Mouse (Mus musculus) gastrocnemius, postnatal 10 days (tissue): ENCODE data around the gene Dip2b. TPM values are rescaled to one million over a fixed set of nuclear protein-coding genes. Genes with fewer than 3 reads are reported as not detected.
A peak's percentile ranks its signal among the peaks of the same experiment; 100 is the strongest.

Source experiments
- DNase-seq: peaks from one replicate; pipeline ENCODE4 v3.0.0; 2021; ENCODE audit warnings: mixed read lengths
- total RNA-seq, 2 experiments: library from RNA; stranded (reverse); gene quantifications; 2 replicates each; pipeline ENCODE4 v1.2.3; 2021

Dip2b gene
- total RNA-seq, 2 experiments from 2014 or later = 17.5 to 19.3 TPM

DNA sequence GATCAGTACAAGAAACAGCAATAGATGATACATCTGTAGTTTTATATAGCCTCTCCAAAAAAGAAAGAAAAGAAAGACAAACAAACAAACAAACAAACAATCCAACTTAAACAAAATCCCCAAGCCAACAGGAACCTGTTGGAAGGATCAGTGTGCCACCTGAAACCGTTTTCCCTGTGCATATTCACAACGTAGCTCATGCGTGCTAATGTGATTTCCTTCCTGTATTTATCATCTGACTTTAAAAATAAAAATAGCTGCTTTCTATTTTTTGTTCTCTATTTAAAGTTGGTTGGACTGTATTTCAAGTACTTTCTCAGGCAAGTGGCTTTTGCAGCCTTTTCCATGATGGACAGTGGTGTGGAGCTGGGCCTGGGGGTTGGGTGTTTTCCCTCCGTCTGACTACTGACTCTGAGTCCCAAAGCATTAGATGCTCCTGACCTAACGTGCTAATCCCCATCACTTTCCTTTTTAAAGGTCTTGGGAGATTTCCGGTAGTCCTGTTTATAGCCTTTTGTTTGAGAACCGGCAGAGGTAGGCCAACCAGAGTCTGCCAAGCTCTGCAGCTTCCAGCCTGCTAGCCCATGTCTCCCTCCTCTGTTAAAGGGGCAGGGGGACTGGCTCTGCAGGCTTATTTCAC is 90.8 kb downstream of the Dip2b start:
- no peak for DNase-seq

- no peak for DNase-seq
Measured at GRCm38 (mm10) chr15:100139665-100140064, 101.2 kb downstream of the Dip2b start.

- no peak for DNase-seq
Measured at GRCm38 (mm10) chr15:100140428-100140827, 102.0 kb downstream of the Dip2b start.

DNA sequence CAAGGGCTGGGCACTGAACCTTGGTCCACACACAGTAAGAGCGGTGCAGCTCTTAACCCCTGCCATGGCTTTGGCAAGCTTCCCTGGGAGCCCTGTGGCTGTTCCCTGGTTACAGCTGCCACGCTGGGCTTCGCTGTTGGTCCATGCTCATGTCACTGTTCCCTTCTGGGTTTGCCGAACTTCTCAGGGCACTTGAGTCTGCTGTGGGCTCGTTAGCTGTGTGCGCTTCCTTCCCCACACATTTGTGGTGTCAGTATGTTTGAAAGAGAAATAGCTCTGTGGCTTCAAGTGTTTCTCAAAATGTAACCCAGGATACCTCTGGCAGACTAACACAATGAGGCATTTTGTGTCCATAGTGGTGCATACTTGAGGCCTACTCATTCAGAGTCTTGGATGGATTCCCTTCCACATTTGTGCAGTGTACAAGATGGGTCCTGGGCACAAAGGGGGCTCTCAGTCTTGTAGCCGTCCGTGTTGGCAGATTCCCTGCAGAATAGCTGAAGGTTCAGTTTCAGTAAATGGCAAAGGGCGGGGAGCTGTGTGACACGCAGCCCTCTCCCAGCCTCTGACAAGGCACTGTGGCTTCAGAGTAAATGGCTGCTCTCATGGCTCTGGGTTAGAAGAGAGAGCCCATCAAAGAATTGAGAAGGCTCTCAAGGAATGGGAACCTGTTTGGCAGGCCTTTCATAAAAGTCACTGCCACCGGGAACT is 104.8 kb downstream of the Dip2b start:
- peak; percentile 33 for DNase-seq

DNA sequence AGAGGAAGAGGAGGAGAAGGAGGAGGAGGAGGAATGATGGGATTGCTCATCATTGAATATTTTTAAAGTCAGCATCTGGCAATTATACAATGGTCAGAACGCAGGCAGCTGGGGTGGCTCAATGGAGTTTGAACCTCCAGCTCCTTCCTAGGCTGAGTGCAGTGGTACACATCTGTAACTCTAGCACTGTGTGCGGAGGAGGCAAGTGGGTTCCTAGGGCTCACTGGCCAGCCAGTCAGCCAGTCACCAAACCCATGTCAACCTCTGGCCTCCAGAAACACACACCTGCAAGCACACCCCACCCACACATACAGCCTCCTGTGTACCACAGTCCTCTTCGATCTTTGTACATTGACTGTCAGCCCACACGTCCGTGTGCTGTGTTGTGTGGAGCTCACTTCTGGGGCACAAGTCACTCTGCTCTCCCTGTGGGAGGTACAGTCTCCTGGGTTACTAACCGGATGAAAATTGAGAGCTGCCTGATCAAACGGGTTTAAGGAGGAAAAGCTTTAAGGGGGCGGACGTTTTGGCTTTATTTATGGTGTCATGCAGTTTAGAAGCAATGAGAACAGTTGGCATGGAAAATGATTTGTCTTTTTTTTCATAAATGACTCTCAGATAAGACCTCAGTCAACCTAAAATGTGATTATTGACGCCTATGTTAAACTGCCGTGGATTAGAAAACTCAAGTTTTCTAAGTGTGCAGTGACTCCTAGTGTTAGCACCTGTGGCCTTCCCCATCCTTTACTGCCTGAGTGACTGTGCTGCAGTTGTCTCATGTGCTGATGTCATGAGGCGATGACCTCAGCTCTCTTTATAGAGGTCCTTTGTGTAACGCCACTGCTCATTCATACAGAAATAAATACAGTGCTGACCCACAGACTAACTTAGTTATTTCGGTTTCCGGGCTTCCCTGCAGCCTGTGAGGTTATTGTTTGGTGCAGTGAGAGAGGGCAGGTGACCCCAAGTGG is 106.7 kb downstream of the Dip2b start:
- DNase-seq = no peak

GRCm38 (mm10) chr15:100145917-100146316 is 107.5 kb downstream of the Dip2b start:
- DNase-seq = no peak

- no peak for DNase-seq
Measured at GRCm38 (mm10) chr15:100150593-100150992, 112.1 kb downstream of the Dip2b start.

GRCm38 (mm10) chr15:100152321-100152720 is 113.9 kb downstream of the Dip2b start:
- no peak for DNase-seq

- DNase-seq = no peak
Measured at GRCm38 (mm10) chr15:100153024-100153423, 114.6 kb downstream of the Dip2b start.

GRCm38 (mm10) chr15:100156095-100156707 is 117.7 kb downstream of the Dip2b start:
- DNase-seq = no peak

DNA sequence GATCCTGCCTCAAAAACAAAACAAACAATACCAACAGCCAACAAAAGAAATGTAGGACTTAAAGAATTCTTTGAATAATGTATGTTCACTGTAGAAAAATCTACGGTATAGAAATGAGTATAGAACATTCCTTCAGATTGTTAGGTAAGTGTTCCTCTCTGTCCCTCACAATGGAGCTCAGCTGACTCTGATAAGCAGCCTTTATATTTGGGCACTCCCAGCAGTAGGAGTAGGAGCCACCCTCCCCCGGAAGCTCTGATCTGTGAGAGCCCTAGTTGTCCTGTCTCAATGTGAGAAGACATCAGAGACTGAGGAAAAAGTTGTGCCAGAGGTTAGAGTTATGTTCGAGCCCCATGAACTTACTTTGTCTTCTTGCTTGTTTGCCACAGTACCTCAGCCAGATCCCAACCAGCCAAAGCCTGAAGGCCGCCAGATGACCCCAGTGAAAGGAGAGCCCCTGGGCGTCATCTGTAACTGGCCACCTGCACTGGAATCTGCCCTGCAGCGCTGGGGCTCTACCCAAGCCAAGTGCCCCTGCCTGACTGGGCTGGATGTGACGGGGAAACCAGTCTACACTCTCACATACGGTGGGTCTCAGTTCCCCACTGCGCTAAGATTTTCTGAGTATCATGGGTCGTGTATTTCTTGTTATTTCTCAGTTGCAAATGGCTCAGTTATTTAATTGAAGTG is 118.5 kb downstream of the Dip2b start:
- DNase-seq = peak; percentile 15

DNA sequence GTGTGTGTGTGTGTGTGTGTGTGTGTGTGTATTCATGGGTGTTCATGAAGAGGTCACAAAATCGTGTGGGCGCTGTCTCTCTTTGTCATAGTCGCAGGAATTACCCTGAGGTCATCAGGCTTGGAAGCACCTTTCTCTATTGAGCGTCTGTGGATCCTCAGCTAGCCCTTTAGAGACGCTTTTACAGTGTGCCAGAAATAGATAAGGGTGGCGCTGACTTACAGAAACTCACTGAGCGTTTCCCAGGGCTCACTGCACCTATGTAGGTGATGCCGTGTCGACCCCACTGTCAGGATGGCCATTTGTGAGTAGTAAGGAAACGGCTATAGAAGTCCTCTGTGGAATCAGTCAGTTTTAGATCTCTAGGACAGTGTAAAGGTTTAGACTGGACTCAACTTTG is 120.5 kb downstream of the Dip2b start:
- no peak for DNase-seq

- no peak for DNase-seq
Measured at GRCm38 (mm10) chr15:100161747-100162280, 123.3 kb downstream of the Dip2b start.

GRCm38 (mm10) chr15:100163381-100164051 is 125.1 kb downstream of the Dip2b start:
- DNase-seq = no peak

GRCm38 (mm10) chr15:100166464-100166863 is 128.0 kb downstream of the Dip2b start:
- no peak for DNase-seq

GRCm38 (mm10) chr15:100167791-100168190 is 129.3 kb downstream of the Dip2b start:
- peak; percentile 22 for DNase-seq

- peak; percentile 46 for DNase-seq
Measured at GRCm38 (mm10) chr15:100168191-100168606, 129.7 kb downstream of the Dip2b start.

DNA sequence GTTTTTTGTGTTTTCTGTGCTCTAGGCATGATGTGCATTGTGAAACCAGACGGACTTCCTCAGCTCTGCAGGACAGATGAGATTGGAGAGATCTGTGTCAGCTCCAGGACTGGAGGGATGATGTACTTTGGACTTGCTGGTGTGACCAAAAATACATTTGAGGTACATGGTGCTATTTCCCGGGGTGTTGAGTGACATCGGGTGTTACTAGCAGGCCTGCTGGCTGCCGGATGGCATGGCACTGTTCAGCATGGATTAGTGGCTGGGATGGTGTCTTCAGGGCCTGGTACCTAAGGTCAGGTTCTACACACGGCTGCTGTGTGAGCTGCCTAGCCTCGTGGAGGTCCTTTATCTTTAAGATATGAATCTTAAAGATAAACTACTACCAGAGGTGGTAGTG is 136.7 kb downstream of the Dip2b start:
- no peak for DNase-seq

GRCm38 (mm10) chr15:100177167-100177566 is 138.7 kb downstream of the Dip2b start:
- no peak for DNase-seq

GRCm38 (mm10) chr15:100177575-100177974 is 139.1 kb downstream of the Dip2b start:
- DNase-seq = no peak

DNA sequence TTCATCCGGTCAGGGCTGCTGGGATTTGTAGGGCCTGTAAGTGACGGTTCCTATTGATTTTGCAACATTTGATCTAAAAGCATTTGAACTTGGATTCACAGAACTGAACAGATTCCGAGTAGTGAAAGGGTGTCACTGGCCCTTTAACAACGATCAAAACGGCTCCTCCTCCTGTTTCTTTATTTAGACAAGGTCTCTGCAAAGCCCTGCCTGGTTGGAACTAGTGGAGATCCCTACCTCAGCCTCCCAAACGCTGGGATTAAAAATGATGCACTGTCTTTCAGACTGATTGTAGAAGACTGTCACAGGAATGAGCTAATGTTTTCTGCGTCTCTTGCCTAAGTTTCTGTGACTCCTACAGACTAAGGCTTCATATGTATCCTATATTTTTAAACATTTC is 140.0 kb downstream of the Dip2b start:
- no peak for DNase-seq
